Mouse (Mus musculus): ENCODE data around the gene Dytn. TPM values are rescaled to one million over a fixed set of nuclear protein-coding genes. Genes with fewer than 3 reads are reported as not detected.

Gene Dytn
- polyA plus RNA-seq (2016; fragmentation: Nextera tagmentation; extraction: Ambion mirVana): not detected in 2 replicates

DNA sequence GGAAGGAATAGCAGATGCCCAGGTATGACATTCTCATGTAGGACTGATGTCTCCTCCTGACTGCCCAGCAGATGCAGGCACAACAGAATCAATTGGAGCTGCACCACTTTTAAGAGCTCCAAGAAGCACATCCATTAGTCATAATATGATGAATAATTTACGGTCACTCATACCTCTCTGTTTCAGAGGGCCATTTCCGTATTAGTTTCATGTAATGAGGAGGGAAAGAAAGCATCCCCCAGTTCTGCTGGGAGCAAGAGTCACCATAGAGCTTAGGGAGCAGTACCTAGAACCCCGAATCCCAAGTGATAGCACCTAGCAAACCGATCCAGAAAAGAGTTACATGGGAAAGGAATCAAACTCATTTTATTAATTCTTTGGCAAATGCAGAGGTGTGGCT is at the start of gene Dytn:
TSS of gene Dytn (minus strand) at position 101 of the 400 bp plus-strand sequence.
- ATAC-seq (ENCODE audit: low FRiP score, low read depth): no peak
- Histone ChIP-seq H3K9ac (replicated peaks) (no peak within 1 kb of the TSS), H3K4me3 (no peak within 1 kb of the TSS), H3K27ac (replicated peaks) (no peak within 1 kb of the TSS), H3K27me3 (no peaks in the 10 kb centered on the region), H3K36me3 (no peaks in the 10 kb centered on the region), H3K4me1 (no peaks in the 10 kb centered on the region), H3K4me2 (replicated peaks) (no peak within 1 kb of the TSS), H3K9me3 (no peaks in the 10 kb centered on the region)
- WGBS: 87% methylated on average over 4 of the region's 4 CpGs

GRCm38 (mm10) chr1:63730240-63730771 is 43.6 kb upstream of the Dytn start, which contains the start of the genes Mdh1b and Fastkd2:
Gene Mdh1b (minus strand): TSS chr1:63730318.
Gene Fastkd2 (plus strand): TSS chr1:63730614.
- Histone ChIP-seq H3K9me3 (no peaks in the 10 kb centered on the region), H3K27ac (replicated peaks) (no peak within 1 kb of the TSS), H3K4me3 (peak within 1 kb of the TSS; percentile 66), H3K36me3 (no peaks in the 10 kb centered on the region), H3K4me2 (replicated peaks) (peak within 1 kb of the TSS; percentile 59), H3K27me3 (peaks cover 4% of the 10 kb centered on the region), H3K4me1 (peaks cover 19% of the 10 kb centered on the region), H3K9ac (replicated peaks) (peak within 1 kb of the TSS; percentile 60)
- peak; percentile 96 for ATAC-seq (ENCODE audit: low FRiP score, low read depth)
- WGBS: under 1% methylated on average over 31 of the region's 31 CpGs

DNA sequence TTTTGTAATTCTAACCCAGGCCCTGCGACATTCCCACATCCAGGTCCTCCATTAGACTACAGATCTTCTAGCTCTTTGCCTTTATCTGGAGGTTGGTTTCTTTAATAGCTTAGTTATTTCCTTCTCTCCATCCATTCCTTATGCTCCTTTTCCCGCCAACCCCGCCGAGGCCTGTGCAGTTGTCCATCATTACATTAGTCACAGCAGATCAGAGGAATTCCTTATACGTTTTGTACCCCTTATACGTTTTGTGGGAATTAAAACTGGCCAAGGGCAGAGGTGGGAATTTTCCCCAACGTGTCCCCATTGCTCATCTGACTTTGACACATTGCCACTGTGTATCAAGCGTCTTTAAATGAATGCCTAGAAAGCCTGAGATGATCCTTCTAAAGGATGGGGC is 43.1 kb upstream of the Dytn start:
- H3K9ac ChIP-seq (replicated peaks): peak overlapping the region; percentile 60; the same call in 1 of the 2 replicates
- H3K36me3 ChIP-seq: no peaks in the 10 kb centered on the region
- H3K27ac ChIP-seq (replicated peaks): no peak overlapping the region
- H3K4me1 ChIP-seq: peaks cover 19% of the 10 kb centered on the region
- peaks cover 4% of the 10 kb centered on the region for H3K27me3 ChIP-seq
- H3K4me2 ChIP-seq (replicated peaks): peak overlapping the region; percentile 59
- no peaks in the 10 kb centered on the region for H3K9me3 ChIP-seq
- peak overlapping the region; percentile 66 for H3K4me3 ChIP-seq
- 44% methylated on average over 8 of the region's 8 CpGs for WGBS
- ATAC-seq (ENCODE audit: low FRiP score, low read depth): peak; percentile 52

GRCm38 (mm10) chr1:63720161-63720560 is 33.4 kb upstream of the Dytn start:
- H3K27me3 ChIP-seq: 0 out of 2 replicates have a peak, but pooled peaks cover 4% of the 10 kb centered on the region
- no peak overlapping the region for H3K27ac ChIP-seq (replicated peaks)
- H3K4me3 ChIP-seq: no peak overlapping the region
- H3K4me2 ChIP-seq (replicated peaks): no peak overlapping the region
- H3K4me1 ChIP-seq: no peaks in the 10 kb centered on the region
- no peaks in the 10 kb centered on the region for H3K36me3 ChIP-seq
- WGBS: 80% methylated on average over 7 of the region's 7 CpGs
- H3K9ac ChIP-seq (replicated peaks): no peak overlapping the region
- ATAC-seq (ENCODE audit: low FRiP score, low read depth): no peak
- no peaks in the 10 kb centered on the region for H3K9me3 ChIP-seq

GRCm38 (mm10) chr1:63708876-63709275 is 22.1 kb upstream of the Dytn start:
- 71% methylated on average over 3 of the region's 3 CpGs for WGBS
- H3K9me3 ChIP-seq: no peaks in the 10 kb centered on the region
- H3K27ac ChIP-seq (replicated peaks): no peak overlapping the region
- H3K27me3 ChIP-seq: no peaks in the 10 kb centered on the region
- H3K4me2 ChIP-seq (replicated peaks): no peak overlapping the region
- H3K9ac ChIP-seq (replicated peaks): no peak overlapping the region
- ATAC-seq (ENCODE audit: low FRiP score, low read depth): no peak
- H3K4me1 ChIP-seq: no peaks in the 10 kb centered on the region
- H3K4me3 ChIP-seq: no peak overlapping the region
- H3K36me3 ChIP-seq: no peaks in the 10 kb centered on the region

DNA sequence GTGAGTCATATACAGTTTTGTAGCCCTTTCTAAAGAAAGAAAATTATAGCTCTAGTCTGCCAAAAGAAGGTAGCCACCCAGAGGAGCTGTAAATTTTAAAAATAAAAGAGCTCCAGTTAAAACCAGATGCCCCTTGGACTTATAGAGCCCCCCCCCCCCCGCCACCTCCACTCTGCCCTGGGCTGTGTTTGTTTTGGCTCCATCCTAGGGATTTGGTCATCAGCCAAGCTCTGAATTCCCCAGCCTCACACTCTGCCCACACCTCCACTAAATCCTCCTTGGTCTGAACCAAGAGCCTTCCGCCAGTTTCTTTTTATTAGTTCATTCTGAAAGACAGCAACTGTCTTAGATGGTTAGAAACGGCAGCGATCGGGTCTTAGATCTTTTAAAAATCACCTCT is 19.0 kb upstream of the Dytn start:
- Histone ChIP-seq H3K4me1 (no peaks in the 10 kb centered on the region), H3K36me3 (no peaks in the 10 kb centered on the region), H3K4me3 (no peak overlapping the region), H3K9ac (replicated peaks) (no peak overlapping the region), H3K9me3 (no peaks in the 10 kb centered on the region), H3K27me3 (no peaks in the 10 kb centered on the region), H3K4me2 (replicated peaks) (no peak overlapping the region), H3K27ac (replicated peaks) (no peak overlapping the region)
- ATAC-seq (ENCODE audit: low FRiP score, low read depth): no peak
- WGBS: 73% methylated on average over 5 of the region's 5 CpGs

- H3K27me3 ChIP-seq: no peaks in the 10 kb centered on the region
- H3K4me1 ChIP-seq: no peaks in the 10 kb centered on the region
- H3K27ac ChIP-seq (replicated peaks): no peak overlapping the region
- ATAC-seq (ENCODE audit: low FRiP score, low read depth): no peak
- no peaks in the 10 kb centered on the region for H3K9me3 ChIP-seq
- H3K4me2 ChIP-seq (replicated peaks): no peak overlapping the region
- WGBS: 77% methylated on average over 3 of the region's 3 CpGs
- H3K9ac ChIP-seq (replicated peaks): no peak overlapping the region
- no peaks in the 10 kb centered on the region for H3K36me3 ChIP-seq
- no peak overlapping the region for H3K4me3 ChIP-seq
These were observed 10.1 kb upstream of the Dytn start for GRCm38 (mm10) chr1:63696861-63697260.

DNA sequence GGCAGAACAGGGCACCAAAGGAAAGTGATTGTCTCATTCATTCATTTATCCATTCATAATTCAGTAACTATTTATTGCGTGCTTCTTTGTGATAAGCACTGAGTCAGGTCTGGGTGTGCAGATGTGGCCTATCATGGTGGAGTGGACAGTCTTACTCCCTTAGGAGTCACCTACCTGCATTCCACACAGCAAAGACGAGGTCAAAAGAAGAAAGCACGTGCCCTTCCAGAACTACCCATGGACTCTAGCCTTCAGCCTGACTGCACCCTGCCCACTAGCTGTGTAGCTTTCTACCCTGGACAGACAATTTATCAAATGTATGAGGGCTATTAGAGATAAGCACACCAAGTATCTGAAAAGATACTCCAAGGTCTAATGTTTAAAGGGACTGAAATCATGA is 10.8 kb downstream of the Dytn start:
- Histone ChIP-seq H3K9ac (replicated peaks) (no peak overlapping the region), H3K27ac (replicated peaks) (no peak overlapping the region), H3K27me3 (no peaks in the 10 kb centered on the region), H3K4me3 (no peak overlapping the region), H3K9me3 (no peaks in the 10 kb centered on the region), H3K4me2 (replicated peaks) (no peak overlapping the region), H3K36me3 (no peaks in the 10 kb centered on the region), H3K4me1 (no peaks in the 10 kb centered on the region)
- 90% methylated on average over 3 of the region's 3 CpGs for whole genome bisulfite sequencing
- no peak for ATAC-seq (ENCODE audit: low FRiP score, low read depth)

DNA sequence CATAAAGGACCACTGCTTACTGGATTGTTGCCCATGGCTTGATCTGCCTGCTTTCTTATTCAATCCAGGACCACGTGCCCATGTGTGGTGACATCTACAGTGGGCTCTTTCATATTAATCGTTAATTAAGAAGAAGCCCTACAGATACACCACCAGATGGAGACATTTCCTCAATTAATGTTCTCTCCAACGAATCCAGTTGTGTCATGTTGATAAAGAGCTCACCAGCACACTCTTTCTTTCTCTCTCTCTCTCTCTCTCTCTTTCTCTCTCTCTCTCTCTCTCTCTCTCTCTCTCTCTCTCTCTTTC is 17.9 kb downstream of the Dytn start:
- peaks cover 17% of the 10 kb centered on the region for H3K4me1 ChIP-seq
- no peak overlapping the region for H3K27ac ChIP-seq (replicated peaks)
- ATAC-seq (ENCODE audit: low FRiP score, low read depth): peak; percentile 62; the same call in 1 of the 2 replicates
- H3K4me2 ChIP-seq (replicated peaks): peak overlapping the region; percentile 38
- H3K9ac ChIP-seq (replicated peaks): no peak overlapping the region
- 7% methylated on average over 3 of the region's 3 CpGs for WGBS
- H3K36me3 ChIP-seq: no peaks in the 10 kb centered on the region
- H3K9me3 ChIP-seq: no peaks in the 10 kb centered on the region
- no peak overlapping the region for H3K4me3 ChIP-seq
- peaks cover 6% of the 10 kb centered on the region; the same call in 1 of the 2 replicates for H3K27me3 ChIP-seq

DNA sequence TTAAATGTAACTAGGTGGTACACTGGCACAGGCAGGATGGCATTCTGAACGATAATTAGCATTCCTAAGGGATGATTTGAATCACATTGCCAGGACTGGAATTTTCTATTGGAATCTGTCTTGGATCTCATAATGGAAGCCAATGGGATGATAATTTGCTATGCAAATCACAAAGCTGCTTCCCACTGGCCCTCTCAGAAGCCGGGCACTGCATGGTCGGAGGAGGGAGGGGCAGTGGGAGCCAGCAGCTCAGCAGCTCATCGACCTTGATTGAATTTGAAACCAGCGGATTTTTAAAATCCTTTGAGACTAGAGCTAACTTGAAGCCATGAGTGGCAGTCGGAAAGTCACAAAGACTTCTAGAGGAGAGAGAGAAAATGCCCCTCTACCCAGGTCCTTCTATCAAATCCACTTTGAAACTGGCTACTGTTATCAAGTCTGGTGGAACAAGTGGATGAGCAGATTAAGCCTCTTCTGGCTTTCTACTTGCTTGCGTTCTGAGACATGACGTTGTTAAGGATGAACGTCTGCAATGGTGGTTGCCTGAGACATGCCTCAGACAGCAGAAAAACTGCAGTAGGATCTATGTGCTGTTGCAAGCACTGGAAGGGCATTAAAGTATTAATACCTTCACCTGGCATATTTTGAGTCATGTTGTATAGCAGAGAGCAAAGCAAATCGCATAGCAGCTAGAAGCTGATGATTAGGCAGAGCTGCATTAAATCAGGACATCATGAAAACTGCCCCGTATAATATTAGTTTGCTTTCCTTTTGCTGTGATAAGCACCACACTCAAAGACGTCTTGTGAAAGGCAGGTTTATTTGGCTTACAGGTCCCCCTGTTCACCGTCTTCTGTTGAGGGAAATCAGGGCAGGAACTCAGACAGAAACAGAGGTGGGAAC is 18.5 kb downstream of the Dytn start:
- ATAC-seq (ENCODE audit: low FRiP score, low read depth): no peak
- Histone ChIP-seq H3K36me3 (no peaks in the 10 kb centered on the region), H3K9me3 (no peaks in the 10 kb centered on the region), H3K4me2 (replicated peaks) (peak overlapping the region; percentile 38), H3K9ac (replicated peaks) (no peak overlapping the region; the same call in 1 of the 2 replicates), H3K4me1 (peaks cover 17% of the 10 kb centered on the region), H3K27ac (replicated peaks) (no peak overlapping the region; the same call in 1 of the 2 replicates), H3K4me3 (0 out of 2 replicates have a peak overlapping the region, but pooled peaks have one; percentile 4), H3K27me3 (peaks cover 6% of the 10 kb centered on the region; the same call in 1 of the 2 replicates)
- WGBS: 18% methylated on average over 13 of the region's 13 CpGs

DNA sequence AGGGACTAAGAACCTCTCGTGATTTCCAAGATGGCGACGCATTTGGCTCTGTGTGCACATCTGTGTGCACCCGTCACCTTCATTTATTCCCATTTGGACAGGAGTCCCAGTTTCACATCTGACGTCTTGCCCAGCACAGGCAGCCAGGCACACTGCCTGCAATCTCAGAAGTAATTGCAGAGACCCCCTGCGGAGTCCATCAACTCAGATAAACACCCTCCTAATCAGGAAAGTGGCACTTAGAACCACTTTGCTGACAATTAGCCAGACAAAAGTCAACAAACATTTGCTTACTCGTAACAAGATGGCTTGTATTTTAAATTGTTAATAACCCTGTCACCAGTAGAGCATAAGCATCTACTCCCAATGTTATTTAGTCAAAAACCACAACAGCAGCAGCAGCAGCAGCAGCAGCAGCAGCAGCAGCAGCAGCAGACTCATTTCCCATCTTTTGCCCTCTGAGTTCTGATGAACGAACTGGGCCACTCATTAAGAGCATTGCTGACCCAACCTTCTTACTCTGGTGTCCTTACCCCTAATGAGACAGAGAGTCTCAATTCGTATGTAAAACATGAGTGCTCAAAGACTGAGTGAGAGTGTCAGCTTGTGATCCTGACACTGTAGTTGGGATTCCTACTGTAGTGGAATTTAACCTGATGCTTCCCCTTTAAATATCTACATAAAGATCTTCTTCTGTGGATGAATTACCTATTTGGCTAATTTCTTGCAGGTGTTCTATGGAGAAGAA is 19.4 kb downstream of the Dytn start:
- H3K36me3 ChIP-seq: no peaks in the 10 kb centered on the region
- ATAC-seq (ENCODE audit: low FRiP score, low read depth): no peak
- 49% methylated on average over 9 of the region's 9 CpGs for WGBS
- no peak overlapping the region; the same call in 1 of the 2 replicates for H3K4me2 ChIP-seq (replicated peaks)
- no peak overlapping the region for H3K27ac ChIP-seq (replicated peaks)
- no peak overlapping the region for H3K4me3 ChIP-seq
- peaks cover 17% of the 10 kb centered on the region for H3K4me1 ChIP-seq
- peaks cover 6% of the 10 kb centered on the region; the same call in 1 of the 2 replicates for H3K27me3 ChIP-seq
- no peaks in the 10 kb centered on the region for H3K9me3 ChIP-seq
- H3K9ac ChIP-seq (replicated peaks): no peak overlapping the region

GRCm38 (mm10) chr1:63666089-63666488 is 20.6 kb downstream of the Dytn start:
- H3K4me3 ChIP-seq: no peak overlapping the region
- no peak for ATAC-seq (ENCODE audit: low FRiP score, low read depth)
- no peaks in the 10 kb centered on the region for H3K36me3 ChIP-seq
- no peak overlapping the region for H3K27ac ChIP-seq (replicated peaks)
- no peak overlapping the region for H3K9ac ChIP-seq (replicated peaks)
- H3K9me3 ChIP-seq: no peaks in the 10 kb centered on the region
- WGBS: 97% methylated on average over 2 of the region's 2 CpGs
- H3K4me1 ChIP-seq: peaks cover 17% of the 10 kb centered on the region
- no peak overlapping the region for H3K4me2 ChIP-seq (replicated peaks)
- peaks cover 10% of the 10 kb centered on the region for H3K27me3 ChIP-seq

Data from midbrain, embryonic 12.5 days (tissue).